Mouse (Mus musculus): Measurements from ENCODE around the gene Scaf1. TPM values are rescaled to one million over a fixed set of nuclear protein-coding genes. Genes with fewer than 3 reads are reported as not detected.

Scaf1 gene
- polyA plus RNA-seq (2012), result 347 and 406 TPM in 2 replicates

- no peak for TF ChIP-seq GATA1 (IDR thresholded peaks at IDR 0.05; ENCODE audit: low read length)
Measured at GRCm38 (mm10) chr7:45015957-45016612, at the start of gene Scaf1. Gene Scaf1, minus strand, starts transcription at chr7:45016363.

GRCm38 (mm10) chr7:45062239-45062835, 46.2 kb upstream of the Scaf1 start, which contains the start of the genes Nosip and Prrg2:
Gene Nosip, plus strand, starts transcription at chr7:45062429.
Gene Prrg2, minus strand, starts transcription at chr7:45062677.
- TF ChIP-seq GATA1 (IDR thresholded peaks at IDR 0.05; ENCODE audit: low read length), result no peak

- TF ChIP-seq GATA1 (IDR thresholded peaks at IDR 0.05; ENCODE audit: low read length), result no peak
Measured at GRCm38 (mm10) chr7:45061532-45062075, 45.4 kb upstream of the Scaf1 start.

- no peak for TF ChIP-seq GATA1 (IDR thresholded peaks at IDR 0.05; ENCODE audit: low read length)
Measured at GRCm38 (mm10) chr7:45060632-45061122, 44.5 kb upstream of the Scaf1 start.

- TF ChIP-seq GATA1 (IDR thresholded peaks at IDR 0.05; ENCODE audit: low read length), result no peak
Measured at GRCm38 (mm10) chr7:45058607-45059571, 42.7 kb upstream of the Scaf1 start.

GRCm38 (mm10) chr7:45056972-45057348, 40.8 kb upstream of the Scaf1 start:
- no peak for TF ChIP-seq GATA1 (IDR thresholded peaks at IDR 0.05; ENCODE audit: low read length)

- TF ChIP-seq GATA1 (IDR thresholded peaks at IDR 0.05; ENCODE audit: low read length), result no peak
Measured at GRCm38 (mm10) chr7:45056329-45056971, 40.3 kb upstream of the Scaf1 start.

- no peak for TF ChIP-seq GATA1 (IDR thresholded peaks at IDR 0.05; ENCODE audit: low read length)
Measured at GRCm38 (mm10) chr7:45053931-45054510, 37.9 kb upstream of the Scaf1 start.

- TF ChIP-seq GATA1 (IDR thresholded peaks at IDR 0.05; ENCODE audit: low read length), result no peak
Measured at GRCm38 (mm10) chr7:45053117-45053930, 37.2 kb upstream of the Scaf1 start.

- TF ChIP-seq GATA1 (IDR thresholded peaks at IDR 0.05; ENCODE audit: low read length), result no peak
Measured at GRCm38 (mm10) chr7:45052862-45053116, 36.6 kb upstream of the Scaf1 start, which contains the start of gene Prr12. Gene Prr12, minus strand, starts transcription at chr7:45052881.

GRCm38 (mm10) chr7:45052181-45052861, 36.2 kb upstream of the Scaf1 start:
- TF ChIP-seq GATA1 (IDR thresholded peaks at IDR 0.05; ENCODE audit: low read length), result no peak

- no peak for TF ChIP-seq GATA1 (IDR thresholded peaks at IDR 0.05; ENCODE audit: low read length)
Measured at GRCm38 (mm10) chr7:45051601-45051974, 35.4 kb upstream of the Scaf1 start.

GRCm38 (mm10) chr7:45050945-45051600, 34.9 kb upstream of the Scaf1 start:
- TF ChIP-seq GATA1 (IDR thresholded peaks at IDR 0.05; ENCODE audit: low read length), result no peak
